Mouse (Mus musculus): ENCODE measurements around the gene Klra5. TPM values are rescaled to one million over a fixed set of nuclear protein-coding genes. Genes with fewer than 3 reads are reported as not detected.
"Not testable (repeated sequence)": the region's sequence is repeated elsewhere in the genome, so short reads cannot be mapped to it uniquely, and the experiment has no call there.

The Klra5 gene
- polyA plus RNA-seq (2011; ENCODE audit: insufficient read depth, insufficient read length, low replicate concordance, missing spikeins): not detected in 2 replicates

- H3K4me3 ChIP-seq (replicated peaks; ENCODE audit: control insufficient read depth, low read depth, low read length); H3K27ac ChIP-seq (ENCODE audit: control insufficient read depth, insufficient read depth, low read depth, low read length, poor library complexity); H3K4me1 ChIP-seq (ENCODE audit: control insufficient read depth, insufficient read depth, low read length): not testable (repeated sequence)
These were observed at the start of gene Klra5 for GRCm38 (mm10) chr6:129917476-129917946. Gene Klra5 (minus strand): TSS chr6:129917650.

GRCm38 (mm10) chr6:129916996-129917395, 454 bp downstream of the Klra5 start:
- Histone ChIP-seq H3K4me3 (replicated peaks; ENCODE audit: control insufficient read depth, low read depth, low read length) (no peak overlapping the region), H3K4me1 (ENCODE audit: control insufficient read depth, insufficient read depth, low read length) (no peaks in the 10 kb centered on the region; the same call in 1 of the 2 replicates), H3K27ac (ENCODE audit: control insufficient read depth, insufficient read depth, low read depth, low read length, poor library complexity) (no peak overlapping the region)
- 5% methylated on average over 1 of the region's 1 CpGs for WGBS
- no peak for TF ChIP-seq POLR2A (IDR thresholded peaks at IDR 0.05; ENCODE audit: borderline replicate concordance, control insufficient read depth, low read depth, low read length)
- no peak for TF ChIP-seq CTCF (IDR thresholded peaks at IDR 0.05; ENCODE audit: control insufficient read depth, insufficient read depth, low read length)

GRCm38 (mm10) chr6:129882525-129882924, 34.9 kb downstream of the Klra5 start:
- Histone ChIP-seq H3K4me3 (replicated peaks; ENCODE audit: control insufficient read depth, low read depth, low read length) (no peak overlapping the region), H3K27ac (ENCODE audit: control insufficient read depth, insufficient read depth, low read depth, low read length, poor library complexity) (no peak overlapping the region), H3K4me1 (ENCODE audit: control insufficient read depth, insufficient read depth, low read length) (no peaks in the 10 kb centered on the region; the same call in 1 of the 2 replicates)
- TF ChIP-seq POLR2A (IDR thresholded peaks at IDR 0.05; ENCODE audit: borderline replicate concordance, control insufficient read depth, low read depth, low read length) (no peak), CTCF (IDR thresholded peaks at IDR 0.05; ENCODE audit: control insufficient read depth, insufficient read depth, low read length) (no peak)
- 58% methylated on average over 2 of the region's 2 CpGs for WGBS

GRCm38 (mm10) chr6:129876549-129876948, 40.9 kb downstream of the Klra5 start, which contains the start of gene Klra17:
Gene Klra17 (minus strand): TSS chr6:129876672.
- TF ChIP-seq POLR2A (IDR thresholded peaks at IDR 0.05; ENCODE audit: borderline replicate concordance, control insufficient read depth, low read depth, low read length) (no peak), CTCF (IDR thresholded peaks at IDR 0.05; ENCODE audit: control insufficient read depth, insufficient read depth, low read length) (no peak)
- WGBS: 0% methylated on average over 1 of the region's 1 CpGs
- H3K4me3 ChIP-seq (replicated peaks; ENCODE audit: control insufficient read depth, low read depth, low read length): peak within 1 kb of the TSS; percentile 54

GRCm38 (mm10) chr6:129862349-129862748, 55.1 kb downstream of the Klra5 start, which contains the start of gene Gm17631:
Gene Gm17631 (plus strand): TSS chr6:129862649.
- WGBS: no CpG with 5 or more reads among the region's 3 CpGs
- H3K4me3 ChIP-seq (replicated peaks; ENCODE audit: control insufficient read depth, low read depth, low read length); H3K4me1 ChIP-seq (ENCODE audit: control insufficient read depth, insufficient read depth, low read length); H3K27ac ChIP-seq (ENCODE audit: control insufficient read depth, insufficient read depth, low read depth, low read length, poor library complexity): not testable (repeated sequence)

More at GRCm38 (mm10) chr6:129876549-129876948, 40.9 kb downstream of the Klra5 start, which contains the start of gene Klra17:
- Histone ChIP-seq H3K27ac (ENCODE audit: control insufficient read depth, insufficient read depth, low read depth, low read length, poor library complexity) (no peak within 1 kb of the TSS), H3K4me1 (ENCODE audit: control insufficient read depth, insufficient read depth, low read length) (peaks cover 2% of the 10 kb centered on the region)

Other genes with a start within 250 kb of the Klra5 start
- 2.3 TPM in 1 of 2 replicates, not detected in the other for gene Klrc1, start 238.7 kb downstream of the Klra5 start, polyA plus RNA-seq (2011; ENCODE audit: insufficient read depth, insufficient read length, low replicate concordance, missing spikeins)
- not detected in 2 replicates for gene Klri1, start 200.5 kb downstream of the Klra5 start, polyA plus RNA-seq (2011; ENCODE audit: insufficient read depth, insufficient read length, low replicate concordance, missing spikeins)
- 0.25 and 0.90 TPM in 2 replicates for gene Klri2, start 177.2 kb downstream of the Klra5 start, polyA plus RNA-seq (2011; ENCODE audit: insufficient read depth, insufficient read length, low replicate concordance, missing spikeins)
- 0.65 TPM in 1 of 2 replicates, not detected in the other for gene Gm156, start 133.4 kb downstream of the Klra5 start, polyA plus RNA-seq (2011; ENCODE audit: insufficient read depth, insufficient read length, low replicate concordance, missing spikeins)
- not detected in 2 replicates for gene Gm17631, start 55.0 kb downstream of the Klra5 start, polyA plus RNA-seq (2011; ENCODE audit: insufficient read depth, insufficient read length, low replicate concordance, missing spikeins)
- gene Klra17, start 41.0 kb downstream of the Klra5 start, polyA plus RNA-seq (2011; ENCODE audit: insufficient read depth, insufficient read length, low replicate concordance, missing spikeins): 3.4 and 8.5 TPM in 2 replicates
- not detected in 2 replicates for gene Klra6, start 109.3 kb upstream of the Klra5 start, polyA plus RNA-seq (2011; ENCODE audit: insufficient read depth, insufficient read length, low replicate concordance, missing spikeins)
- gene Klra4, start 149.6 kb upstream of the Klra5 start, polyA plus RNA-seq (2011; ENCODE audit: insufficient read depth, insufficient read length, low replicate concordance, missing spikeins): 1.3 TPM in 1 of 2 replicates, not detected in the other
- 5.2 and 7.9 TPM in 2 replicates for gene Klra8, start 212.2 kb upstream of the Klra5 start, polyA plus RNA-seq (2011; ENCODE audit: insufficient read depth, insufficient read length, low replicate concordance, missing spikeins)